12 mouse cellular contexts compared by ENCODE assay signal in genomic region chr5:131830111-131830510, GRCm38 (mm10).
"Had no signal": no experiment of that assay in that cellular context is flagged by ENCODE, and none has a peak within 500 bp of the region (broad histone marks: within the 10 kb centered on the region; RNA-seq: fewer than 3 reads in every experiment).

No protein-coding gene starts in this region.

- H3K36me3 ChIP-seq: limb, embryonic 13.5 days; midbrain, embryonic 10.5 days; neural tube, embryonic 15.5 days had no signal

- DNase-seq: kidney, postnatal 10 days; kidney, postnatal 4 days; midbrain, embryonic 14.5 days; spleen, adult 18-20 months; thymus, adult 2 months; thymus, postnatal 36 days had no signal

- H3K4me3 ChIP-seq: layer of hippocampus, adult 2 months; limb, embryonic 13.5 days; midbrain, embryonic 10.5 days; myocyte; neural tube, embryonic 15.5 days had no signal

- H3K27me3 ChIP-seq: neural tube, embryonic 15.5 days had no signal

- H3K27ac ChIP-seq: layer of hippocampus, adult 2 months; limb, embryonic 13.5 days; liver, embryonic 14.5 days; midbrain, embryonic 10.5 days; neural tube, embryonic 15.5 days had no signal

- H3K9me3 ChIP-seq: limb, embryonic 13.5 days; midbrain, embryonic 10.5 days; neural tube, embryonic 15.5 days had no signal
